Mouse (Mus musculus) T-helper 1 cell (primary cell): ENCODE results near the gene Pitpnc1.

Experiments used
- in situ Hi-C: fragments of 300-600 bp; cut with MboI, MseI; formaldehyde crosslinking; loops from one replicate; pipeline ENCODE4 v1.15.1; 2025; ENCODE audit warnings: high pct_unique_total_duplicates

Pitpnc1 gene

DNA sequence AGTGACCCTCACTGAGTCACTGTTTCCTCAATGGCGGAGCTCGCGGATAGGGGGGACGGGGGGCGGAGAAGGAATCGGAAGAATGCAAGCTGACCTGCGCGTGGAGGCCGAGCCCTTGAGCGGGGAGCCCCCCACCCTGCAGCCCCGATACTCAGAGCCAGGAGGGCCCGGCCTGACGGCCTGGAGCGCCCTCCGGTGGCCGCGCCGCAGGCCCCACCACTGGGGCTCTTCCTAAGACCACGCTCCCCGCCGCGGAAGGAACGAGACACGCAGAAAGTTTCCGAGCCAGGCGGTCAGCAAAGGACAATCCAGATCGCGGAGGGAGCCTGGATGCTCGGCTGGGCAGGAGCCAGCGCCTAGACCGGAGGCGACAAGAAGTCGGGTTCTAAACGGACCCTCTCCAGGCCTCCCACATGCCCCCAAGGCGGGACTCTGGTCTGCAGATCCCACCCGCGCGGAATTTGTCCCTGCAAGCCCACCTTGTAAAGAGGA is 1.4 kb downstream of the Pitpnc1 start:
- in situ Hi-C loops = loop anchor here (5.0 to 25.0 kb wide), 2 partner anchors 47 to 1943 kb away; partner anchors contain the start of gene 9930022D16Rik

GRCm38 (mm10) chr11:107468252-107469030 is 2.1 kb downstream of the Pitpnc1 start:
- in situ Hi-C loops = loop anchor here (5.0 to 25.0 kb wide), 2 partner anchors 46 to 1944 kb away; partner anchors contain the start of gene 9930022D16Rik

DNA sequence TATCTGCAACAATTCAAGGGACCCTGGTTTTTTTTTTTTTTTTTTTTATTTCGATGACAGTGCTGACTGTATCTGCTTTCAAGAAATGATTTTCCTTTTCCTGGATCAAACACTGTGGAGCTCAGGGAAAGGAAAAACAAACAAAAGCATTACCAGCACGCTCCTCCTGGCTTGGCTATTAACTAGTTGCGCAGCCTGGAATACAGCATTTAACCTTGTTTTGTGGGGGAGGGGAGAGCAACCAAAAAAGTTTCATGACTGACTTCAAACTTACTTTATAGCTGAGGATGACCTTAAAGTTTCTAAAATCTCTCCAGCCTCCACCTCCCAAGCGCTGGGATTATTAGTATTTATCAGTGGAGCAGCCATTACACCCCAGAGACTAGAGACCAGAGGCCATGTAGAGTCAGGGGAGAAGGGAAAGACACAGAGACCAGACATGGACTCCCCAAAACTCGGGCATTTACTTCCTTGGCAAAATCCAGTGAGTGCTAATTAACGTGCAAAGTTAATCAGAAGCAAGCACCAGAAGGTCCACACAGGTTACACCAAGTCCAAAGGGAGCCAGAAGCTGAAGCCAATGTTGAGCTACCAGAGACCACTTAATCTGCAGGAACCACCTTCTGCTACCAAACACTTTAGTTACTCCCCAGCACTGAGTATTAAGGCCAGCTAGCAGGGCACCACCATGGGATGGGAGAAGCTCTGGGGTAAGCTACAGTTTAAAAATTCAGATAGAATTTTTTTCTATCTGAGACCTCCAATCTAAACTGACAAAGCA is 3.7 kb downstream of the Pitpnc1 start:
- in situ Hi-C loops = loop anchor here (5.0 to 25.0 kb wide), 2 partner anchors 44 to 1946 kb away; partner anchors contain the start of gene 9930022D16Rik

DNA sequence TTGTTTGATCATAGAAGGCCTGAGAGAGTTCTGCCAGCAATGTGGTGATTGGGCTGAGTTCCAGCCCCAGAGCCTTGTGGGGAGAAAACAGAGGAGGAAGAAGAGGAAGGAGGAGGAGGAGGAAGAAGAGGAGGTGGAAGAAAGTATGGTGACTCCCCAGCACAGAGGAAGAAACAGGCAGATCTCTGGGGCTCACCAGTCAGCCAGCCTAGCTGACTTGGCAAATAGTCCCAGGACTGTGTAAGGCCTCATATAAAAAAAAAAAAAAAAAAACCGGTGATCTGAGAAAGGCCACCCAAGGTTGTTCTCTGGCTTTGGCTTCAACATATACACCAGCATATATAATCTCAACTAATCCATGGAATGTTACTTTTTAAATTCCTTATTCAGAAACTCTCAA is 4.5 kb downstream of the Pitpnc1 start:
- in situ Hi-C loops = loop anchor here (5.0 to 25.0 kb wide), 2 partner anchors 44 to 1946 kb away; partner anchors contain the start of gene 9930022D16Rik

DNA sequence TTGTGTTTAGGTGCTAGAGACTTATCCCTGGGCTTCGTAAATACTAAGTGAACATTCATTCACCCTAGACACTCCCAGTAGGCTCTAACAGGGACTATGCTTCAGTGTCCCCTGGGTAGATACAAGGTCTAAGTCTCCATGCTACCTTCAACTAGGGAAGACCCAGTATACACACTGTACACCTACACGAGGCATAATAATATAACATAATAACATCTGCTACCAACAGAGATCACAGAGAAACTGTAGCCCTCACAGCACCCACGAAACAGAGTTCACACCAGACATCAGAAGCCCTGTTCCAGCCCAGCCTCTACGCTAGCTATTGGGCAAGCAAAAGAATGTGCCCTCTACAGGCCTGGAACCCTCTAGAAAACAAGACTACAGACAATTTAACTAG is 5.5 kb downstream of the Pitpnc1 start:
- in situ Hi-C loops = loop anchor here (5.0 to 25.0 kb wide), 2 partner anchors 43 to 1947 kb away; partner anchors contain the start of gene 9930022D16Rik

GRCm38 (mm10) chr11:107464141-107464540 is 6.4 kb downstream of the Pitpnc1 start:
- in situ Hi-C loops = loop anchor here (25.0 kb wide), 1 partner anchor 1948 kb away; the partner anchor contains the start of gene 9930022D16Rik

DNA sequence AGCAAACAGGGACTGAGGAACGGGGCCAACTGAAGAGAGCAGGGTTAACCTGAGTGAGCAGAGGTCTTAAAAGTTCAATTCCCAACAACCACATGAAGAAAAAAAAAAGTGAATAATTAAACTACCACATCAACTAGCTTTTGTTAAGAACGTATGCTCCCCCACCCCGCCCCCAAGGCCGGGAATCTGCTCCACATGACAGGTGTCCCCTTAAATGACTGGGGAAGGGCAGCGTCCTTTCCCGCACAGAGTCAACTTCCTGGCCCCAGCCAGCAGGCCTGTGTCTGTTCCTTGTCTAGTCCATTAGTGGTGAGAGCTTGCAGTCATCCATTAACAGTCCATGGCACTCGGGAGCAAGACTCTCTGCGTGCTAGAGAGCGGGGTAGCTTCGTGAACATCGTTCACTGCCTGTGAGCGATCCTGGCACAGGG is 7.2 kb downstream of the Pitpnc1 start:
- in situ Hi-C loops = loop anchor here (25.0 kb wide), 1 partner anchor 1949 kb away; the partner anchor contains the start of gene 9930022D16Rik

- in situ Hi-C loops = loop anchor here (25.0 kb wide), 1 partner anchor 1950 kb away; the partner anchor contains the start of gene 9930022D16Rik
Measured at GRCm38 (mm10) chr11:107462478-107462877, 8.0 kb downstream of the Pitpnc1 start.

DNA sequence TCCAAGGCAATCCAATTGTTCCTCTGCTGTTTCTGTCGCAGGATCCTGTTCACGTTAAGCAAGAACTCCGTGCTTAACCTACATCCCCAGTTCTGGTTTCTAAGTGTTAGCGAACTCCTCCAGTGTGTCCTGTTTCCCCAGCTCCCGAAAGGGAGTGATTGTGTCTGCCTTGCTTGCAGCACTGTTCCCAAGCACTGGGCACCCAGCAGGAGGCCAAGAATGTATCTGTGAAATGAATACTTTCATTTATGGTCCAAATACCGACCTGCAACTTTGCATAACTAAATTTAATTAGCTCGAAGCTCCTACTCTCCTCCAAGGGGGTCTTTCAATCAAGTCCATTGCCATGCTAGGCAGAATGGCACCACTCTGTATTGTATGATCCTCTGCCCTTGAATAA is 10.7 kb downstream of the Pitpnc1 start:
- in situ Hi-C loops = loop anchor here (25.0 kb wide), 1 partner anchor 1952 kb away; the partner anchor contains the start of gene 9930022D16Rik

GRCm38 (mm10) chr11:107458986-107459385 is 11.5 kb downstream of the Pitpnc1 start:
- in situ Hi-C loops = loop anchor here (25.0 kb wide), 1 partner anchor 1953 kb away; the partner anchor contains the start of gene 9930022D16Rik

DNA sequence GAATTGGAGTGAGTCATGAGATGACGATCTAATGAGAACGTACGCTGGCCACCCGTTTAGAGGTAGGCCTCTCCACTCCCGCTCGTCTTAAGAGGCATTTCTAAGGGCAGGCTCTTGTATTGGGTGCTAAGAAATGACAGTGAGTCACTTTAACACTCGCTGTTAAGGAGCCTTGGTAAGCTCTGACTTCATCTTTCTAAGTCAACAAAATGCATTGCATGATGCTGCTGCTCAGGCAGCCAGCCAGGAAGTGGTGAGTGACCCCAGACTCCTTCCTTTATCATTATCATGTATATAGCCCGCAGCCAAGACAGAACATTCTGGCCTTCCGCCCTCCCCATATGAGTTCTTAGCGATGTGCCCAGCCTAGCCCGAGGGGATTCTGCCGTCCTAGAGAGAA is 12.2 kb downstream of the Pitpnc1 start:
- in situ Hi-C loops = loop anchor here (25.0 kb wide), 1 partner anchor 1954 kb away; the partner anchor contains the start of gene 9930022D16Rik

GRCm38 (mm10) chr11:107457282-107457681 is 13.2 kb downstream of the Pitpnc1 start:
- in situ Hi-C loops = loop anchor here (25.0 kb wide), 1 partner anchor 1955 kb away; the partner anchor contains the start of gene 9930022D16Rik

- in situ Hi-C loops = loop anchor here (25.0 kb wide), 1 partner anchor 1957 kb away; the partner anchor contains the start of gene 9930022D16Rik
Measured at GRCm38 (mm10) chr11:107454546-107455462, 15.7 kb downstream of the Pitpnc1 start.

- in situ Hi-C loops = loop anchor here (25.0 kb wide), 1 partner anchor 1960 kb away; the partner anchor contains the start of gene 9930022D16Rik
Measured at GRCm38 (mm10) chr11:107452053-107452452, 18.4 kb downstream of the Pitpnc1 start.

DNA sequence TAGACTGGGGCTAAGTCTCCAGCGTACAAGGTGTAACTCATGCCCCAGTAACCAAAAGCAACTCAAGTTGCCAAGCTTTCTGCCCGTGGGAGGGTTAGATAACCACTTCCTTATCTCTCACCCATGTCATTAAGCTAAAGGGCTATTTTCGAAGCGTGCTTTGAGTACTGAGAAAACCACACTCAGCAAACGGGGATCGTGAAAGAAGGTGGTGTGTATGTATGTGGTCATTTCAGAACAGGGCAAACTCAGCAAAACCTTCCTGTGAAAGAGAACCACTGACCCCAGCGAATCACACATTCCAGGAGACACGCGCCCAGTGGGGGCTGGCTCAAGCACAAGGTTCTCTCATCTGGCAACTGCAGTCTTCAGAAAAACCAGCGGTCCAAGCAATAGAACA is 19.4 kb downstream of the Pitpnc1 start:
- in situ Hi-C loops = loop anchor here (25.0 kb wide), 1 partner anchor 1961 kb away; the partner anchor contains the start of gene 9930022D16Rik

GRCm38 (mm10) chr11:107450097-107450496 is 20.4 kb downstream of the Pitpnc1 start:
- in situ Hi-C loops = loop anchor here (25.0 kb wide), 1 partner anchor 1962 kb away; the partner anchor contains the start of gene 9930022D16Rik

DNA sequence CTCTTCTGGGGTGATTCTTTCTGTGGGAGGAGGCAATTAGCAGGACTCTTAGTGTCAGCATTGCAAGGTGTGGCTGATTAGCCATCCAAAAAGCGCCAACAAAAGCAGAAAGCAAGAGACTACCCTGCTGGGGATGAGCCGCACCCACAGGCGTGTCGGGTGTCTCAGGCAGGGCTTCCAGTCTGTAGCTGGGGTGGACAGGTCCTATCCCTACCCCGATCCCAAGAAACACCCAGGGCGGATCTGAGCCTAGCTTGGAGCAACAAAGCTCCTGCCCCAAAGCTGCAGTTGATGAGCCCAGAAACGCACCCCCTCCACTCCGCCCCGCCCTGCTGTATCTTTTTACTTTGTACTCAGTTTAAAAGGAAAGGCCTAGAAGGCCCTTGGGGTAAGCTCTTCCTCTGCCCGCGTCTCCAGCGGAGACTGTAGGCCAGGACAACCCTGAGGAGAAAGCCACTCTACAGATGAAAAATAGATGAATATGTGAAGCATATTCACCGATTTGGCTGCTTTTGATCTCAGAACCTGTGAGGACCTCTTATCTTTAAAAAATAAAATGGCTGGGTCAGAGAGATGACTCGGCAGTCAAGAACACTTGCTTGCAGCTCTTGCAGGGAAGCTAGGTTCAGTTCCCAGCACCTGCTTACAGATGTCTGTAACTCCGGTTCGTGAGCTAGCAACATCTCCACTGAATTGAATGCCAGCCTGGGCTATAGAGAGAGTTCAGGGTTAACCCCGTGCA is 21.2 kb downstream of the Pitpnc1 start:
- in situ Hi-C loops = no loop called here

- in situ Hi-C loops = no loop called here
Measured at GRCm38 (mm10) chr11:107447915-107448314, 22.6 kb downstream of the Pitpnc1 start.

DNA sequence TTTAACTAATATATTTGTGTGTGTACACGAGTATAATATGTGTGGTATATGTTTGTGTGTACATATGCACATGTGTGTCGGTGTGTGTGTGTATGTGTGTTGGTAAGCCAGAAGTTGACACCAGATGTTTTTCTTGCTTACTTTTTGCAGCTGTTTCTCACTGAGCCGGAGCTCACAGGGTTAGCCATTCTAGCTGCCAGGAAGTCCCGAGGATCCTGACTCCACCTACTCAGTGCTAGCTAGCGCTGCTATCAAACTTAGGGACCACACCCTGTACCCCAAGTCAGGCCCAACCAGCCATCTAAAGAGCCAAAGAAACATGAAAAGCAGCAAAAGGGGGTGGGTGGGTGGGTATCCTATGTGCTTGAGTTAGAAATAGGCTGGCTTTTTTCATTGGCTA is 23.1 kb downstream of the Pitpnc1 start:
- in situ Hi-C loops = no loop called here
